Mouse (Mus musculus): ENCODE data around the gene Emp2.

Gene Emp2

GRCm38 (mm10) chr16:10313646-10314088, at the start of gene Emp2:
TSS of gene Emp2 (minus strand) at chr16:10313968.
- peak in 1 of 2 experiments; percentile 20 for DNase-seq

GRCm38 (mm10) chr16:10363061-10363460, 49.3 kb upstream of the Emp2 start:
- no peak for DNase-seq

DNA sequence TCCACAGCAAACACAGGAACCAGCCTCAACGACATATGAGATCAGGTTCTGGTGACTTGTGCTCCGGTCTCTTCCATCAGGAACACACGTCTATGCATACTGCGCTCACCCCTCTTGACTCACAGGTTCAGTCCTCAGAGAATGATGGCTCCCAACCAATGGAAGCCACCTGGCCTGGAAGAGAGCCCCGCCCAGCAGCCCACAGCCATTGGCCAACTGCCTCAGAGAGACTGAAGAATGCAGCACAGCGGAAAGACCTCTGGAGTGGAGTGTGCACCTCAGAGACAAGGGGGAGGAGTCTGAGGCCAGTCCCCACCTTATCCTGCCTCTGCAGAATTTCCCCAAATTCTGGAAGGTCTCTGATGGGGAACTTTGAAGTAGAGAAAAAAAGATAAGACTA, 45.5 kb upstream of the Emp2 start:
- DNase-seq, result no peak

GRCm38 (mm10) chr16:10358010-10358934, 44.5 kb upstream of the Emp2 start:
- DNase-seq, result peak; percentile 12 to 22

- DNase-seq, result no peak
Observed at GRCm38 (mm10) chr16:10355004-10355403, 41.2 kb upstream of the Emp2 start.

DNA sequence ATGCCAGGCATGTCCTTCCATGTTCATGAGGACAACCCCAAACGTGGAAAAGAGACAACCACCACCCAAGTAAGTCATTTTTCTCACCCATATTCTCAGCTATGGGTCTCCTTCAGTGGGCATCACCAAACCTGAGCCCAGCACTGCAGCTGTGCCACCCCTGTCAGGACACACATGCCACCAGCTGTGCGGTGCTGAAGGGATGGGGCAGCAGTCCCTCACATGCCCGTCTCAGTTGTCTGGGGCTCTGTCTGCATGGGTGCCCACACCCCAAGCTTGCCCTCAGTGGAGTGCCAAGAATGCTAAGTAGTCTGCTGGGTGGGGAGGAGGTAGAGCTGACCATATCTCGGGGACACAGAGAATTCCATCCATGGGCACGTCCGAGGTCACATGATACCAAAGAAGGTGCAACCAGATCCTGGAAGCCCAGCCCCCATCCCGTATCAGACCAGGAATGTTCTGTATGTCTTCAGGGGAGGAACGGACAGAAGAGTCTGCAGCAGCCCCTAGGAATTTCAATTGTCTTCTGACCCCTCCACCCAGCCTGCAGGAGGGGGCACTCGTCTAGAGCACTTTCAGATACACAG, 37.4 kb upstream of the Emp2 start:
- no peak for DNase-seq

- no peak for DNase-seq
Observed at GRCm38 (mm10) chr16:10349876-10350275, 36.1 kb upstream of the Emp2 start.

DNA sequence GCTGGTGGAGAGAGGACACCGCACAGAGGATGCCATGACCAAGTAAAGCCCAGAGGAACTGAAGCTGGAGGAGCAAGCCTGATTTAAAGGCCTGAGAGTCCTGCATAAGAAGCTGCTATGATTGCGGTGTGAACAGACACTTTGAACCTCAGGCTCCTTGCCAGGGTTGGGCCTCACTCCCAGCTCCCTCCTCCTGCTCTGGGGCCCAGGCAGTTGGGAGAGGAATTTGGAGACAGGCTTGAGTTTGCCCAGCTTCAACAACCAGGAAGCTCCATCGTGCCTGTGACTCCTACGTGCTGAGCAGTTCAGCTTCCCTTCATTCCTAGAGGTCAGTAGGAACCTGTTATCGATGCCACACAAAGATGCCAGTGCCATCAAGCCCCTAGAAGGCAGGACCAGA, 35.7 kb upstream of the Emp2 start:
- DNase-seq, result no peak

GRCm38 (mm10) chr16:10347551-10347950, 33.8 kb upstream of the Emp2 start:
- DNase-seq, result no peak

- no peak for DNase-seq
Observed at GRCm38 (mm10) chr16:10341110-10341509, 27.3 kb upstream of the Emp2 start.

DNA sequence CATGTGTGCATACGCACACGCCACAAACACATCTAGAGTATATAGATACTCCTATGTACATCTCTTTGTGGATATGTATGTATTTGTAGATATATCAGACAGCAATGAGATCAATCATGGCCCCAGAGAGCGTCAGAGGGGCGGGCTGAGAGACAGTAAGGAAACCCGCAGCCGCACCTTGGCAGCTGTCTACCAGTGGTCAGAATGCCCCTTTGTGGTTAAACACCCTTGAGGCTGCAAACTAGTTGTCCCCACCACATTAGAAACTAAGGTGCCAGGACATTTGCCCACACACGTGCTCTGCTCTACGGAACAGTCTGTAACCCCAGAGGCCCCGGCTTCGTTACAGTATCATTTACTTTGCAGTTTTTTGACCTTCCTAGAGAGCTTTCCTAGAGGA, 26.2 kb upstream of the Emp2 start:
- DNase-seq, result no peak

GRCm38 (mm10) chr16:10338601-10339000, 24.8 kb upstream of the Emp2 start:
- no peak for DNase-seq

DNA sequence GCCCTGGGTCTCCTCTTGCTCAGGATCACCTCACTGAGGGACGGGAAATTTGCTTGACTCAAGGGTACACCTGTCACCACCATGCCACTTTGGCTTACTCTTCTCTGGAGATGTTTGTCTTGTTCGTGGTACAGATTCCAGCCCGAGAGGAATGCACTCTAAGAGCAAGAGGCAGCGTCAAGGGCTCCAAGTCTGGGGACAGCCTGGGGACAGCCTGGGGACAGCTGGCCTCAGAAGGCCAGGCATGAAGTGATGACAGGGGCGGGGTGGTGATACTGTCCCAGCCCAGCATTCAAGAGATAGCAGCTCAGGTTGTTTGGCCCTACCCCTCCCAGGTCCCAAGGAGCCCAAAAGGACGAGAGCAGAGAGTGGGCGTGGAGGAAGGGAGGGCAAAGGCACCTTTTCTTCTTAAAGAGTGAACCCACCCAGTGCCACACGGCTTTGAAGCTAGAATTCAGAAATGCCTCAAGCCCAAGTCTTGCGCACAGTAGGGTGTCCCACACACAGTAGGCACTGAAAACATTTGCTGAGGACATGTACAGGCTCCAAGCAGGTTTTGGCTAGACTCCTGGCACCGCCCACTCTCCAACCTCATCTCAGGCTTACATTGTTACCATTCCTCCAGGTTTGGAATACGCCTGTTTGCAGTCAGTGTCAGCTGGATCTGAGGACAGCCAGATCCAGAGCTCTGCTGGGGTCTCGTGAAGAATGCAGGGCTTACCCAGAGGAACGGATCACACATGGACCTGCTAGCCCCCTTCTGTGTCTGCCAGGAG, 23.8 kb upstream of the Emp2 start:
- no peak for DNase-seq

GRCm38 (mm10) chr16:10336454-10337421, 23.0 kb upstream of the Emp2 start:
- DNase-seq, result no peak

GRCm38 (mm10) chr16:10335953-10336352, 22.2 kb upstream of the Emp2 start:
- DNase-seq, result no peak

GRCm38 (mm10) chr16:10332732-10333131, 19.0 kb upstream of the Emp2 start:
- no peak for DNase-seq

GRCm38 (mm10) chr16:10330586-10331495, 17.1 kb upstream of the Emp2 start:
- DNase-seq, result no peak

- peak in 1 of 2 experiments; percentile 52 for DNase-seq
Observed at GRCm38 (mm10) chr16:10327563-10328333, 14.0 kb upstream of the Emp2 start.

DNA sequence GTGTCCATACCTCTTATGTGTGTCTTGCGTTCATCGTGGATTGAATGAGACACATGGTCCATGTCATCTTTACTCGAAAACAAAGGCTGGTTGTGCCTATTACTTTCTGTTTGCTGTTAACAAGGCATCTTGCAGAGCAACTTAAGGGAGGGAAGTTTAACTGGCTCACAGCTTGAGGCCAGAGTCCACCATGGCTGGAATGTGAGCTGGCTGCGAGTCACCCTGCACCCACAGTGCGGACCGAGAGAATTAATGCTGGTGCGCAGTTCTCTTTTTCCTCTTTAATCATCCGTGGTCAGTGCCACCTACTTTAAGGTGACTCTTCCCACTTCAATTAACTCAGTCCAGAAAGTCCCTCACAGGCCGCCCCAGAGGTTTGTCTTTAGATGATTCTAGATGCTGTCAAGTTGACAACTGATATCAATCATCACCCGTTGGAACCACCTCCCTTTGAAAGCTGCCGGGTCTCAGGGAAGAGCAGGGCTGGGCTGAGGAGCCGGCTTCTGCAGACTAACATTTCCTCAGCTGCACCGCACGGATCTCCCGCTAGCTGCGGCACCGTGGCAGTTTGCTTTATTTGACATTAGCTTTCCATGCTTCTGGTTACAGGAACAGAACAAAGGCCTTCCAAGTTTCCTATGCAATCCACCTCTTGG, 6.3 kb upstream of the Emp2 start:
- peak; percentile 41 to 51 for DNase-seq

DNA sequence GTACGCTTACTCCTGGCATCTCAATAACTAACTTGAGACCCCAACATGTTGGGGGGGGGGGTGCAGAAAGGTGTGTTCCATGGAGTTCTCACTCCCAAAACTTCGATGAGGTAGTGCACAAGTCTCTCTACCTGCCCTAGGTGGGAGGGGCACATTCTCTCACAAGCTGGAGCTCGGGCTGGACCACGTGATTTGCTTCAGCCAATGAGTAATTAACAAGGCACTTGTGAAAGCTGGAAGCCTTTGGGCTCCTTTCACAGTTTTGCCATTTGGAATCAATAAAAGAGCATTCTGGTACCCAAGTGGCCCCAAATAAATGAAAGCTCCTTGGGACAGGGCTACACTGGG, 3.4 kb upstream of the Emp2 start:
- DNase-seq, result no peak

Measured in kidney, adult 8-10 months (tissue).